Mouse (Mus musculus) forebrain, embryonic 11.5 days (tissue): ENCODE data around the gene 4930402H24Rik. TPM values are rescaled to one million over a fixed set of nuclear protein-coding genes. Genes with fewer than 3 reads are reported as not detected.

Experiments
- ATAC-seq: fragments of 200-750 bp; cut with Nextera tagmentation; replicated peaks from 2 replicates; pipeline ENCODE4 v1.8.0; 2017; ENCODE audit warnings: moderate TSS enrichment; ENCODE audit not compliant: low FRiP score
- DNase-seq: peaks from one replicate; pipeline ENCODE4 v3.0.0-alpha.2; 2017; ENCODE audit warnings: low spot score
- H3K27ac ChIP-seq: fragments of 300-500 bp; sonication (generic); 2 replicates; pipeline ENCODE4 v1.5.1; 2014; ENCODE audit warnings: low read depth, low read length
- H3K27me3 ChIP-seq: fragments of 300-500 bp; sonication (generic); 2 replicates; pipeline ENCODE4 v1.6.1; 2014; ENCODE audit warnings: mild to moderate bottlenecking, low read length, mixed read lengths; ENCODE audit not compliant: control insufficient read depth, insufficient read depth
- H3K36me3 ChIP-seq: fragments of 300-500 bp; sonication (generic); 2 replicates; pipeline ENCODE4 v1.6.1; 2014; ENCODE audit warnings: mild to moderate bottlenecking, low read length, moderate library complexity, mixed read lengths; ENCODE audit not compliant: control insufficient read depth, insufficient read depth
- H3K4me1 ChIP-seq: fragments of 300-500 bp; sonication (generic); replicated peaks from 2 replicates; pipeline ENCODE4 v1.6.1; 2014; ENCODE audit warnings: low read length, mixed read lengths; ENCODE audit not compliant: control insufficient read depth, insufficient read depth
- H3K4me2 ChIP-seq: fragments of 300-500 bp; sonication (generic); 2 replicates; pipeline ENCODE4 v1.6.1; 2014; ENCODE audit warnings: low read depth, mild to moderate bottlenecking, low read length, moderate library complexity, mixed read lengths; ENCODE audit not compliant: severe bottlenecking
- H3K4me3 ChIP-seq: fragments of 300-500 bp; sonication (generic); 2 replicates; pipeline ENCODE4 v1.5.1; 2014; ENCODE audit warnings: low read depth, low read length
- H3K9ac ChIP-seq: fragments of 300-500 bp; sonication (generic); 2 replicates; pipeline ENCODE4 v1.6.1; 2014; ENCODE audit warnings: low read length
- H3K9me3 ChIP-seq: fragments of 300-500 bp; sonication (generic); 2 replicates; pipeline ENCODE4 v1.6.1; 2016; ENCODE audit warnings: low read length, mixed read lengths; ENCODE audit not compliant: control insufficient read depth
- WGBS: fragments of 180-500 bp; shearing (Covaris S2); extraction: QIAGEN DNeasy Blood & Tissue Kit; methylation state at CpG from one replicate; pipeline ENCODE4 v1.1.7; 2014; 5-methylcytosine and 5-hydroxymethylcytosine counted together
- polyA plus RNA-seq: library from polyadenylated mRNA; unstranded; fragments of >200 nt; fragmentation: Nextera tagmentation; extraction: Ambion mirVana; gene quantifications from 2 replicates; pipeline ENCODE4 v1.2.1, GENCODE M21; 2014

The 4930402H24Rik gene
- polyA plus RNA-seq, 1 experiment from 2014 or later, result 53.1 TPM

DNA sequence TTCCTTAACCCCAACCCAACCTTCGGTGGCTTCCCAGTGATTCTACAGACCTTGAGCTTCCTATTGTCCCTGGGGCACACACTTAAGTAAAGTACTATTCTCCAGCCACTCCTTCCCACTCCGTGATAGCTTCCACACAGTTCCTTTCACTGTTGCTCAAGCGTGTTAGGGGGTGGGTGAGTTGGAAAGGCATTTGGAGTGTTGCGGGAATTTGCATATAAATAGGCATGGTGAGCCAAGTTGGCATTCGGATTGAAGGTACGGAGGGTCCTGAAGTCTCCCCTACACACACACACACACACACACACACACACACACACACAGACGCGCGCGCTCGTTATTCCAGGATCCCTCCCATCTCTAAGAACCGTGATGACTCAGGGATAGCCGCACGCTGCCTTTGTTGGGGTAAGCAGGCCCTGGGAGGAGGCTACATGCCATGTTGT lies 208.4 kb downstream of the 4930402H24Rik start:
- Histone ChIP-seq H3K9ac (peak overlapping the region; percentile 49), H3K4me2 (peak overlapping the region; percentile 100), H3K27ac (no peak overlapping the region), H3K36me3 (no peaks in the 10 kb centered on the region), H3K9me3 (no peaks in the 10 kb centered on the region), H3K27me3 (peaks cover 26% of the 10 kb centered on the region), H3K4me3 (peak overlapping the region; percentile 58), H3K4me1 (peaks cover 2% of the 10 kb centered on the region; the same call in 1 of the 2 replicates)
- ATAC-seq (peak; percentile 62), DNase-seq (peak; percentile 68)
- WGBS, result 1% methylated on average over 14 of the region's 14 CpGs

DNA sequence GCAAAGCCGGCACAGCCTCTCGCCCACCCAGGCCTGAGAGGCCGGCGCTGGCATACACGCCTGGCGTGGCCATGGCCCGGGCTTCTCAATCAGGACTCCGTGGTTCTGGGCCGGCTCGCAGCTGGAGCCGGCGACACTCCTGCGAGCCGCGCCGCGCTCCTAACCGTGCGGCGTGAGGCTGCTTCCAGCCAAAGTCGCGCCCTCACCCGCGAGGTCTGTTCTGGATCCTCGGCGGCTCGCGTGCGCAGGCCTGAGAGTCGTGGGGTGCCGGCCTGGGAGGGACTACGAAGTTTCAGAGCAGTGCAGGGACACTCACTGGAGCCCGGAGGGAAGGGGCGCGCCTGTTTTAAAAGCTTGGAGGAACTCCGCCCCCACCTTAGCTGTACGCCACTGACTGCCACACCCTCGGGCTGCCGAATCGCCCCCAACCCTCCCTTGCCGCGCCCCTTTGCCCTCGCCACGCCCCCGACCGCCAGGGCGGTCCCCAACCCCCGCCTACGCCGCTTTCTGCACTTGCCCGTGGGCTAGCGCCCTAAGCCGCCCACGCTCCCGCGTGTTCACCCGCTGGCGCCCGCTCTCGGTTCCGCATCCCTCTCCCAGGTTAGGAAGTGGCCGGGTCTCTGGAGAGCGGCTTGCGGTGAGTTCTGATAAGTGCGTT lies 208.9 kb downstream of the 4930402H24Rik start, which contains the start of gene Slc4a11:
Gene Slc4a11 (minus strand): TSS at position 367 of the 658 bp plus-strand sequence.
- DNase-seq (peak; percentile 82), ATAC-seq (peak; percentile 74)
- H3K4me1 ChIP-seq, result peaks cover 2% of the 10 kb centered on the region; the same call in 1 of the 2 replicates
- H3K36me3 ChIP-seq, result no peaks in the 10 kb centered on the region
- H3K4me2 ChIP-seq, result peak within 1 kb of the TSS; percentile 100
- H3K4me3 ChIP-seq, result peak within 1 kb of the TSS; percentile 58
- H3K27ac ChIP-seq, result no peak within 1 kb of the TSS
- H3K9ac ChIP-seq, result peak within 1 kb of the TSS; percentile 49
- WGBS, result under 1% methylated on average over 64 of the region's 65 CpGs
- H3K27me3 ChIP-seq, result peaks cover 26% of the 10 kb centered on the region
- no peaks in the 10 kb centered on the region for H3K9me3 ChIP-seq

DNA sequence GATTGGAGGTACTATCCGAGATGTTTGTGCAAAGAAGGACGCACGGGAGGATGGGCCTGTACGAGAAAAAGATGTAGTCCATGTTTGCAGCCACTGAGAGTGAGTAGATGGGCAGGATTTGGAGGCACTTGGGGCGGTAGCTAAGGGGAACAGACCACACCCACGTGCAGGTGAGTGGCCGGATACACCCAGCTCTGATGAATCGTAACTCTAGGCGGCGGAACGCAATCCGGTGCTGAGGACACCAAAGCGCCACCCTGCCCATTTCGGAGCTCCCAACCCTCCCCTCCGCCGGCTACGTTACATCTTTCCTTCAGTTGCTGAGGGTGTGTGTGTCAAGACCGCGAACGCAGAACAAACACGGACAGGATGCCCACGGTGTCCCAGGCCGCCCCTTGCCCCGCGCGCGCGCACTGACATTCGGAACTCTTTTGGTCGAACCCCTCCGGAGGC lies 209.5 kb downstream of the 4930402H24Rik start:
- Histone ChIP-seq H3K9me3 (no peaks in the 10 kb centered on the region), H3K27ac (no peak overlapping the region), H3K9ac (peak overlapping the region; percentile 49), H3K4me2 (peak overlapping the region; percentile 100), H3K36me3 (no peaks in the 10 kb centered on the region), H3K4me1 (peaks cover 2% of the 10 kb centered on the region; the same call in 1 of the 2 replicates), H3K27me3 (peaks cover 26% of the 10 kb centered on the region), H3K4me3 (peak overlapping the region; percentile 58)
- ATAC-seq (no peak; the same call in none of the 2 replicates), DNase-seq (no peak)
- 2% methylated on average over 31 of the region's 31 CpGs for WGBS

DNA sequence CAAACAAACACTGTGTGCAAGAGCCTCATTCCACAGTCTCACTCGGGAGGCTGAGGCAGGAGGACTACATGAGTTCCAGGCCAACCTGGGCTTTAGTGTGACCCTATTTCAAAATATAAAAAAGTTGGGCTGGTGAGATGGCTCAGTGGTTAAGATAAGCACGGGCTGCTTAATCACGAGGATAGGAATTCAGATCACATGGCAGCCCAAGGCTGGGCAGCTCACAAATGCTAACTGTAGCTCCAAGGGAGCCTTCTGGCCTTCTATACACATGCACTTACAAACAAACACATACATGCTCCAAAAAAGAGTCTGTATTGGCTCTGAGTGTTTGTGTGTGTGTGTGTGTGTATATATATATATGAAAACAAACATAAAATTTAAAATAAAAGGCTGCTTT lies 212.6 kb downstream of the 4930402H24Rik start:
- no peak for DNase-seq
- WGBS, result 51% methylated on average over 3 of the region's 3 CpGs
- ATAC-seq, result no peak

DNA sequence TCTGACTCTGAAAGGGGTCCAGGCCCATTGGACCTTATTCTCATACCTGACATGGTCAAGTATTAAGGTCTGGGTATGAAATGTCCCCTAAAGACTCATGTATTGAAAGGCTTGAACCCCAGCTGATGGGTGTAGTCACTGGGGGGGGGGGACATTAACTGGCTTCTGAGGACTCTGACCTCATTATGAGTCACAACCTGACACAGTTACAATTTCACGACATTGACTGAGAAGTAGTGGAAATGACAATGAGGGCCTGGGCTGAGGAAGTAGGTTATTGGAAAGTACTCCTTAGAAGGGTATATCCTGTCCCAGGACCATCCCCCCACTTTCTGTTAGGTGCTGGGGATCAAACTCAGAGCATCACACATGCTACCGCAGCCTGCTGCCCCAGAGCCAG lies 217.2 kb downstream of the 4930402H24Rik start:
- no peaks in the 10 kb centered on the region for H3K36me3 ChIP-seq
- H3K4me3 ChIP-seq, result no peak overlapping the region
- no peak overlapping the region for H3K9ac ChIP-seq
- no peaks in the 10 kb centered on the region for H3K27me3 ChIP-seq
- no peak overlapping the region for H3K27ac ChIP-seq
- no peak overlapping the region for H3K4me2 ChIP-seq
- no peaks in the 10 kb centered on the region for H3K4me1 ChIP-seq
- 73% methylated on average over 2 of the region's 2 CpGs for WGBS
- ATAC-seq (no peak), DNase-seq (no peak)
- no peaks in the 10 kb centered on the region for H3K9me3 ChIP-seq

More for the DNA sequence above, 212.6 kb downstream of the 4930402H24Rik start:
- no peak overlapping the region for H3K9ac ChIP-seq
- H3K9me3 ChIP-seq, result no peaks in the 10 kb centered on the region
- H3K4me2 ChIP-seq, result no peak overlapping the region
- H3K4me3 ChIP-seq, result no peak overlapping the region
- H3K27me3 ChIP-seq, result peaks cover 22% of the 10 kb centered on the region
- peaks cover 2% of the 10 kb centered on the region; the same call in 1 of the 2 replicates for H3K4me1 ChIP-seq
- no peak overlapping the region for H3K27ac ChIP-seq
- H3K36me3 ChIP-seq, result no peaks in the 10 kb centered on the region

DNA sequence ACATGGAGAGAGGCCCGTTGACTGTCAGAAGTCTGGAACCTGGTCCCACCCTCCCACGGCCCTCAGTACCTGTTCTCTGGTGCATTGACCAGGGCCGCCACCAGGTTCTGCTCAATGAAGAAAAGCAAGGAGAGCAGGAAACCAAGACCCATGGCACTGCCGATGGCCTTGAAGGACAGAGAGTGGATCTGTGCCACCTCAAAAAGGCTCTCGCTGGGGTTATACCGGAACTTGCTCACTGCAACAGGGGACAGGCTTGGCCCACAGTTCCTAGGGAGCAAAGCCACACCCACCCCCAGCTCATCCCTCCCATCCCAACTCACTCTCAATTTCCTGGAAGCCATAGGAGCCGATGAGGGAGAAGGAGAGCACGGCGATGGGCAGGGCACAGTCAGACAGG lies 220.8 kb downstream of the 4930402H24Rik start:
- DNase-seq (no peak), ATAC-seq (no peak)
- H3K36me3 ChIP-seq, result peaks cover under 1% of the 10 kb centered on the region; the same call in 1 of the 2 replicates
- H3K9ac ChIP-seq, result no peak overlapping the region
- no peaks in the 10 kb centered on the region for H3K9me3 ChIP-seq
- no peak overlapping the region for H3K27ac ChIP-seq
- no peaks in the 10 kb centered on the region for H3K27me3 ChIP-seq
- 88% methylated on average over 9 of the region's 9 CpGs for WGBS
- no peak overlapping the region for H3K4me2 ChIP-seq
- no peaks in the 10 kb centered on the region for H3K4me1 ChIP-seq
- no peak overlapping the region for H3K4me3 ChIP-seq

GRCm38 (mm10) chr2:130681531-130681930 lies 224.7 kb downstream of the 4930402H24Rik start:
- ATAC-seq, result no peak
- H3K4me1 ChIP-seq, result no peaks in the 10 kb centered on the region
- H3K4me3 ChIP-seq, result no peak overlapping the region
- H3K9ac ChIP-seq, result no peak overlapping the region
- no peaks in the 10 kb centered on the region for H3K9me3 ChIP-seq
- H3K4me2 ChIP-seq, result no peak overlapping the region
- H3K27ac ChIP-seq, result no peak overlapping the region
- no peak for DNase-seq
- H3K27me3 ChIP-seq, result no peaks in the 10 kb centered on the region
- WGBS, result 83% methylated on average over 3 of the region's 3 CpGs
- H3K36me3 ChIP-seq, result peaks cover 12% of the 10 kb centered on the region; the same call in 1 of the 2 replicates

DNA sequence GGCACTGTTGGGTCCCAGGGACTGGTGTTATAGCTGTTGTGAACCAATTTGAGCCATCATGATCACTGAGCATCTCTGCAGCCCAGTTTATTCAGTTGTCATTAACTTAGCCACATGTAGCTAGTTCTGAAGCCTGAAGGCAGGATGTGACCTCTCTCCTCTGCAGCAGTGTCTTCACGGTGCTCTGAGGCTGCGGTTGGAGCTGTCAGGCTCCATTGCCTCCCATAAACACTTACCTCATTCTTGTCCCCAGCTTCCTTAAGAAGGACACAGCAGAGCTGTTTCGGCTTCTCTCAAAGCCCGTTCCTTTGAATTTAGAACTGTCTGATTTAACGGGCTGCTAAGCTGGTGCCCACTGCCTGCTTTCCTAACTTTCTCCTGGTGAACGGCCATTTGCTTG lies 226.3 kb downstream of the 4930402H24Rik start:
- peaks cover 12% of the 10 kb centered on the region; the same call in 1 of the 2 replicates for H3K36me3 ChIP-seq
- no peak overlapping the region for H3K4me3 ChIP-seq
- H3K4me2 ChIP-seq, result no peak overlapping the region
- H3K9ac ChIP-seq, result no peak overlapping the region
- no peak overlapping the region for H3K27ac ChIP-seq
- no peak for ATAC-seq
- no peak for DNase-seq
- no peaks in the 10 kb centered on the region for H3K9me3 ChIP-seq
- no peaks in the 10 kb centered on the region for H3K27me3 ChIP-seq
- no peaks in the 10 kb centered on the region for H3K4me1 ChIP-seq
- WGBS, result 93% methylated on average over 6 of the region's 6 CpGs
